Mouse (Mus musculus) forebrain, embryonic 16.5 days (tissue): ENCODE measurements at regions not wholly inside any gene's neighbourhood (a gene's known extent, or its start where the extent isn't known, plus 50 kb on each side); places are given as distances from the start of the nearest gene placed in this dataset.
A peak's percentile ranks its signal among the peaks of the same experiment; 100 is the strongest.

ENCODE experiments used
- ATAC-seq: fragments of 200-750 bp; cut with Nextera tagmentation; 2 replicates; pipeline ENCODE4 v1.8.0; 2017; ENCODE audit warnings: mild to moderate bottlenecking, moderate library complexity
- H3K27ac ChIP-seq: fragments of 300-500 bp; sonication (generic); 2 replicates; pipeline ENCODE4 v1.5.1; 2014; ENCODE audit warnings: low read length, control low read depth
- H3K27me3 ChIP-seq: fragments of 300-500 bp; sonication (generic); replicated peaks from 2 replicates; pipeline ENCODE4 v1.6.1; 2014; ENCODE audit warnings: low read length; ENCODE audit not compliant: control insufficient read depth, insufficient read depth
- H3K36me3 ChIP-seq: fragments of 300-500 bp; sonication (generic); 2 replicates; pipeline ENCODE4 v1.6.1; 2014; ENCODE audit not compliant: control insufficient read depth, insufficient read depth
- H3K4me1 ChIP-seq: fragments of 300-500 bp; sonication (generic); replicated peaks from 2 replicates; pipeline ENCODE4 v1.6.1; 2014; ENCODE audit warnings: low read length; ENCODE audit not compliant: control insufficient read depth, insufficient read depth
- H3K4me2 ChIP-seq: fragments of 300-500 bp; sonication (generic); 2 replicates; pipeline ENCODE4 v1.6.1; 2014; ENCODE audit warnings: mild to moderate bottlenecking, low read length, control low read depth
- H3K4me3 ChIP-seq: fragments of 300-500 bp; sonication (generic); replicated peaks from 2 replicates; pipeline ENCODE4 v1.5.1; 2014; ENCODE audit warnings: mild to moderate bottlenecking, low read length, control low read depth
- H3K9ac ChIP-seq: fragments of 300-500 bp; sonication (generic); replicated peaks from 2 replicates; pipeline ENCODE4 v1.6.1; 2014; ENCODE audit warnings: low read depth, low read length, control low read depth
- H3K9me3 ChIP-seq: fragments of 300-500 bp; sonication (generic); 2 replicates; pipeline ENCODE4 v1.6.1; 2016; ENCODE audit warnings: low read length; ENCODE audit not compliant: control insufficient read depth
- WGBS: fragments of 180-500 bp; shearing (Covaris S2); extraction: QIAGEN DNeasy Blood & Tissue Kit; methylation state at CpG from one replicate; pipeline ENCODE4 v1.1.7; 2014; 5-methylcytosine and 5-hydroxymethylcytosine counted together

DNA sequence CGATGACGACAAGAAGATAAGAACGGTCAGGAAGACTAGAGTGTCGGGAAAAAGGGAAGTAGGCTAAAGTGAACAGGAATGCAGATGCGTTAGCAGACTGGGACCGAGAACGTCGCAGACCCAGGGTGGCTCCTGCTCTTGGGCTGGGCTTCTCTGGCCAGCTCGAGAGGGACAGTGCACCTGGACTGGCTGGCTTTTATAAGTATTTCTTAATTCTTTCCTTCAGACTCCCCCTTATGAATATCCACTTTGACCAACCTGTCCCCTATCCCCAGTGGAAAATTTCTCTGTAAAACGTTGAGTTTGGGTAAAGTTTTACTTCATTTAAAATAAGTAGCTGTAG, 96.1 kb upstream of the Fam174b start:
- Histone ChIP-seq H3K4me3 (no peak overlapping the region), H3K36me3 (no peaks in the 10 kb centered on the region), H3K4me2 (no peak overlapping the region), H3K27ac (peak overlapping the region; percentile 84), H3K9me3 (no peaks in the 10 kb centered on the region), H3K27me3 (no peaks in the 10 kb centered on the region), H3K4me1 (peaks cover 45% of the 10 kb centered on the region), H3K9ac (no peak overlapping the region)
- 22% methylated on average over 10 of the region's 10 CpGs for WGBS
- ATAC-seq = no peak; the same call in 1 of the 2 replicates

DNA sequence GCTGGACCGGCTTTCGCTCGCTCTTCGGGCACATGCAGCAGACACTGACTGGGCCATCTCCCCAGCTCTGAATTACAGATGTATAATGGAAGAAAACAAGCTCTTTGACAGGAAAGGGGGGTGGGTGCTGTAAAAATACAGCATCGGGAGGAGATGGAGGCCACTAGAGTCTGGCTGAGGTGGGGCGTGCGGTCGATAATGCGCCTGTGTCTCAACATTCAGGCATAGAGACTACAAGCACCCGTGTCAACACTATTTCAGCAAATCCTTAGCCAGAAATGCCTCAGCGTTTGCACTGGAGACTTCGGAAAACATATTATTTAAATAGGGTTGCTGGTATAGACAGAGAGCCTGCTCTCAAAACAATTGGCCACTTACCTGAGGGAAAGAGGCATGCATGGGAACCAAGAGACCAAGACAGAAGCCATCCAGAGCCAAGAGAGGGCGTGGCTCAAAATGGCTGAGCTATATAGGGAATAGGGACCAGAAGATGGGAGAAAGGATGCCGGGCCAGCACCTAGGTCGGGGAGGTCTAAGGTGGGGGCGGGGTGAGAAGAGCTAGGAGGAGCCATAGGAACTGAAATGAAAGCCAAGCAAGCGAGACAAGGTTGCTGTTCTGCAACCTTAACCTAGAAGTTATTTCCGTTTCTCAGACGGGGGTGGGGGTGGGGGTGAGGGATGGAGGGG, 96.7 kb upstream of the Fam174b start:
- H3K36me3 ChIP-seq = no peaks in the 10 kb centered on the region
- H3K4me3 ChIP-seq = no peak overlapping the region
- no peaks in the 10 kb centered on the region for H3K9me3 ChIP-seq
- H3K4me1 ChIP-seq = peaks cover 45% of the 10 kb centered on the region
- no peak for ATAC-seq
- H3K27me3 ChIP-seq = no peaks in the 10 kb centered on the region
- no peak overlapping the region for H3K4me2 ChIP-seq
- no peak overlapping the region for H3K9ac ChIP-seq
- H3K27ac ChIP-seq = peak overlapping the region; percentile 84
- WGBS = 66% methylated on average over 19 of the region's 19 CpGs

DNA sequence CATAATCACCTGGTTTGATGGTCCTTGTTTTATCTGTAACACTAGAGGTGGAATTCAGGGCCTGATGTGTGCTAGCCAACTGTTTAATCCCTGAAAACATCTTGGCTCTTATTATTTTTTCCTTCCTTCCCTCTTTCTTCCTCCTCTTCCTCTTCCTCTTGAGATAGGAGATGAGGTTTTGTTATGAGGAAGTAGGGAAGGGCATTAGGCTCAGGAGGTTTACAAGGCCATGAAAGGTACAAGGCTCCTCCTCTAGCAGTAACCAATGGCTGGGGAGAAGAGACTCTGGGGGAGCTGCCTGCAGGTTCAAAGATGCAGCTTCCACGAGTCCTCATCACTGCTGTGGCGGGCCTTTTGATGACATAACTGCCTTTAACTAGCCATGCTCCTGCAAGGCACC, 98.6 kb upstream of the Chd2 start:
- Histone ChIP-seq H3K9me3 (no peaks in the 10 kb centered on the region), H3K4me1 (peaks cover 53% of the 10 kb centered on the region)
- WGBS = 43% methylated on average over 2 of the region's 2 CpGs

DNA sequence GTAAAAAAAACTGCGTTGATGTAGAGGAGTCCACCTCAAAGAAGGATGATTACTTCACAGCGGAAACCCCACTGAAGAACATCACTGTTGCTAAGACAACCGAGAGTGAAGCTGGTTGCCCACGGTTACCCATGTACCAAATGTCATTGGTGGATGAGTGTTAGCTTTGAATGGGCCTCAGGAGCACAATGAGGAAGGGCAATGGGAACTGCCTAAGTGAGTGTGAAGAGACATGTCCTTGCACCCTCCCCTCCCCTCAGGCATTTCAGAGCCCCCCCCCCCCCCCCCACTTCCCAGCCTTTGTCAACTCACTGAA, 96.1 kb upstream of the Chd2 start:
- no peak overlapping the region for H3K4me3 ChIP-seq
- H3K4me1 ChIP-seq = peaks cover 34% of the 10 kb centered on the region
- H3K9me3 ChIP-seq = no peaks in the 10 kb centered on the region
- no peak overlapping the region for H3K4me2 ChIP-seq
- no peaks in the 10 kb centered on the region for H3K27me3 ChIP-seq
- H3K27ac ChIP-seq = peak overlapping the region; percentile 84
- no peaks in the 10 kb centered on the region for H3K36me3 ChIP-seq
- no peak overlapping the region for H3K9ac ChIP-seq
- 2% methylated on average over 4 of the region's 4 CpGs for WGBS
- ATAC-seq = peak; percentile 95

More for the DNA sequence above, 98.6 kb upstream of the Chd2 start:
- no peaks in the 10 kb centered on the region for H3K36me3 ChIP-seq
- no peak overlapping the region for H3K9ac ChIP-seq
- ATAC-seq = no peak
- no peak overlapping the region for H3K4me3 ChIP-seq
- no peak overlapping the region for H3K4me2 ChIP-seq
- H3K27me3 ChIP-seq = no peaks in the 10 kb centered on the region
- no peak overlapping the region for H3K27ac ChIP-seq

DNA sequence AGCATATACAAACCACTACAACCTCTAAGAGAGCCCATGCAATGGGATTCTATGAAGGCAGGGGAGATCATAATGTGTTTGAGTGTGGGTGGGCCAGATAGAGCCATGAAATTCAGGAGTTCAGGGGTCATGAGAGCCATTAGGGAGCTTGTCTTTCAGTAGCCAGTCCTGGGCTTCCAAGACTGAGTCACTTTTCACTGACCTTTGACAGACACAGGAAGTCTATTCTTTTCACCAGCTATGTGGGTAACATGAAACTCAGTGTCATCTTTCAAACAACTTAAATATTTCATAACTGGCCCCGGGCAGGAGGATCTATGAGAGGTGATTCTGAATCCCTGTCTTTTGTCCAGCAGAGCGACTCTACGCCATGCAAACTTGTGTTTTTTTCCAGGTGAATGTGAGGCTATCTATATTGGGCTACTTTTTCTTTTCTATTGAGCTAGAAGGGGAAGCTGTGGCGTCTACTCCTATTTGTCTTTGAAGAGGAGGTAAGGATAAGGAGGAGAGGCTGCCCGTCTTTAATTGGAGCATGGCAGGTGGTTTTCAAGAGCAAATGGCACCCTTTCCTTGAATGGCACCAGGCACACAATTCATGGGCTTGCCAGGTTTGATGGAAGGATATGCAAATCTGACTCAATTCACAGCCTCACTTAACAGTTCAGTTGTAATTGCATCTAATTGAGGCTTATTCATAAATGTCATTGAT, 95.6 kb upstream of the Chd2 start:
- Histone ChIP-seq H3K4me1 (peaks cover 34% of the 10 kb centered on the region), H3K9me3 (no peaks in the 10 kb centered on the region), H3K27ac (peak overlapping the region; percentile 84), H3K36me3 (no peaks in the 10 kb centered on the region), H3K4me2 (no peak overlapping the region), H3K9ac (no peak overlapping the region), H3K27me3 (no peaks in the 10 kb centered on the region), H3K4me3 (no peak overlapping the region)
- WGBS = 9% methylated on average over 5 of the region's 5 CpGs
- ATAC-seq = peak; percentile 0; the same call in 1 of the 2 replicates

DNA sequence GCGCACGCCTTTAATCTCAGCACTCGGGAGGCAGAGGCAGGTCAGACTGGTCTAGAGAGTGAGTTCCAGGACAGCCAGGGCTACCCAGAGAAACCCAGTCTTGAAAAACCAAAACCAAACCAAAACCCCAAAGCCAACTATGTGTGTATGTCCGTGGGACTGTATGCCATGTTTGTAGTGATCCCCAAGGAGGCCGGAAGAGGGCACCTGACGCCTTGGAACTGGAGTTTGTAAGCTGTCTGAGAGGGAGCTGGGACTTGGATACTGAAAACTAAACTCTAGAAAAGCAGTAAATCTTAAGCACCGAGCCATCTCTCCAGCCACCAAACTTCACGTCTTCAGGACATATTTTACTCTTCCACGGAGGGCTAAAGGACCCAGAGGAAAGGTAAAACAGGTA, 93.8 kb upstream of the Chd2 start:
- 98% methylated on average over 9 of the region's 9 CpGs for WGBS
- no peaks in the 10 kb centered on the region for H3K27me3 ChIP-seq
- no peak overlapping the region for H3K4me3 ChIP-seq
- peaks cover 33% of the 10 kb centered on the region for H3K4me1 ChIP-seq
- H3K9me3 ChIP-seq = no peaks in the 10 kb centered on the region
- H3K36me3 ChIP-seq = no peaks in the 10 kb centered on the region
- no peak overlapping the region for H3K9ac ChIP-seq
- no peak for ATAC-seq
- H3K27ac ChIP-seq = no peak overlapping the region
- H3K4me2 ChIP-seq = no peak overlapping the region

DNA sequence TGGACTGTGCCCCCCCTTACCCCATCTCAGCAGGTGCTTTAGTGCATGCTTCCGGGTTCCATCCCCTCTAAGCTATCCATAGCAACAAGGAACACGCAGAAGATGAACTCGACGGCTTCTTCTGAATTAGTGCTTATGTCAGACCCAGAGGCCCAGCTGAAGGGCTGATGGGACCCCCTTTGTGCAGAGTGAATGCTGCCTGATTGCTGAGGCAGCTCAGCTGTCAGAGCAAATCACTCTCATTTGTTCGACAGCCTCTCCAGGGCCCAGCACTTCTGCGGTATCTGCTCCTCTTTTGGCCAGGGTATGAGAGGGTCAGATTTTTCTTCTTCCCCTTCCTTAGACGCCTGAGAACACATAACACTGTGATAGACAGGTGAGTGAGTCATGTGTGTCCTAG, 89.2 kb upstream of the Chd2 start:
- ATAC-seq = peak; percentile 70
- 0 out of 2 replicates have a peak overlapping the region, but pooled peaks have one; percentile 26 for H3K27ac ChIP-seq
- no peaks in the 10 kb centered on the region for H3K36me3 ChIP-seq
- peaks cover 7% of the 10 kb centered on the region for H3K4me1 ChIP-seq
- WGBS = 15% methylated on average over 7 of the region's 7 CpGs
- no peak overlapping the region for H3K9ac ChIP-seq
- no peaks in the 10 kb centered on the region for H3K27me3 ChIP-seq
- H3K4me3 ChIP-seq = no peak overlapping the region
- no peak overlapping the region for H3K4me2 ChIP-seq
- no peaks in the 10 kb centered on the region for H3K9me3 ChIP-seq

DNA sequence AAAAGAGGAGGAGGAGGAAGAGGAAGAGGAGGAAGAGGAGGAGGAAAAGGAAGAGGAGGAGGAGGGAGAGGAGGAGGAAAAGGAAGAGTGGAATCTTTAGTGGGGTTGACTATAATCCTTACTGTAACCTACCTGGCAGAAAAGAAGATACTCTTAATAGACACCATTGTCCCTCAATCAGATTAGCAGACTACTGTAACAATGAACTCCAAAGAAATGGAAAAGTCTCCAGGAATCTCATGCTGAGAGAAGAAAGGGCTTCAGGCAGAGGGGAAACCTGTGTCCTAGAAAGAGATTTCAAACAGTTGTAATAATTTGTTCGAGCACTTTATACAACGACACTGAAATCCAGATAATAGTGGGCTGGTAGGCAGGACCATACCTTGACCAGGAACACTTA, 87.6 kb upstream of the Chd2 start:
- H3K9me3 ChIP-seq = no peaks in the 10 kb centered on the region
- no peak overlapping the region for H3K4me2 ChIP-seq
- no peak overlapping the region for H3K9ac ChIP-seq
- H3K4me1 ChIP-seq = peaks cover 7% of the 10 kb centered on the region
- 88% methylated on average over 2 of the region's 2 CpGs for WGBS
- H3K36me3 ChIP-seq = no peaks in the 10 kb centered on the region
- H3K4me3 ChIP-seq = no peak overlapping the region
- no peaks in the 10 kb centered on the region for H3K27me3 ChIP-seq
- no peak for ATAC-seq
- no peak overlapping the region for H3K27ac ChIP-seq

DNA sequence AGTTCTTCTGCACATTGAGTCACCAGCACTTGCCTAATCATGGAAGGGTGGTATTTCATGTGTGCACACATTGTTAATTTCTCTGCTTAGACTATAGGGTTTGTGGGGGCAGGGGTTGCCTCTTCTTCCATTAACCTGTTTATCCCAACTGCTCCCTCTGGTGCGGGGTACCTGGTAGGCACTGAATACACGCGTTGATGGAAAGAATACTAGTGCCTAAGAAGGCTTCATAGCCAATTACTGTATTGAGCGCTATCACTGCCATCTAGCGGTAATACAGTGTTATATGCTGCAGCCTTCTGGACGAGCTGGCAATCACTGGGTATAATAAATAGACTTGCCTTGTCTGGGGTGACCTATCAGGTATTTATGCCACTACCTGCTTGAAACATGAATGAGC, 86.4 kb upstream of the Chd2 start:
- H3K27ac ChIP-seq = no peak overlapping the region
- H3K36me3 ChIP-seq = no peaks in the 10 kb centered on the region
- no peak overlapping the region for H3K4me2 ChIP-seq
- ATAC-seq = peak; percentile 82
- H3K4me3 ChIP-seq = no peak overlapping the region
- H3K9me3 ChIP-seq = no peaks in the 10 kb centered on the region
- H3K4me1 ChIP-seq = peaks cover 7% of the 10 kb centered on the region
- no peak overlapping the region for H3K9ac ChIP-seq
- H3K27me3 ChIP-seq = no peaks in the 10 kb centered on the region
- under 1% methylated on average over 6 of the region's 6 CpGs for WGBS
